Mouse (Mus musculus): ENCODE measurements around the gene Olfr1022. TPM values are rescaled to one million over a fixed set of nuclear protein-coding genes. Genes with fewer than 3 reads are reported as not detected.

Gene Olfr1022
- polyA plus RNA-seq (2014; fragmentation: Nextera tagmentation; extraction: Ambion mirVana) = not detected in 2 replicates

GRCm38 (mm10) chr2:85868294-85868693, at the start of gene Olfr1022:
TSS of gene Olfr1022 (plus strand) at chr2:85868594.
- no peak for ATAC-seq (ENCODE audit: low FRiP score, low TSS enrichment)
- H3K9me3 ChIP-seq (ENCODE audit: control insufficient read depth, low read length) = no peaks in the 10 kb centered on the region
- no peaks in the 10 kb centered on the region for H3K27me3 ChIP-seq (ENCODE audit: control insufficient read depth, insufficient read depth, low read length)
- no peak within 1 kb of the TSS for H3K4me2 ChIP-seq (replicated peaks; ENCODE audit: low read depth, low read length)
- no peak within 1 kb of the TSS for H3K9ac ChIP-seq (ENCODE audit: low read depth, low read length)
- no peak within 1 kb of the TSS for H3K4me3 ChIP-seq (ENCODE audit: low read length)
- no peaks in the 10 kb centered on the region for H3K4me1 ChIP-seq (ENCODE audit: control insufficient read depth, insufficient read depth, low read length)
- no peak within 1 kb of the TSS for H3K27ac ChIP-seq (ENCODE audit: low read depth, low read length)
- no peaks in the 10 kb centered on the region for H3K36me3 ChIP-seq (ENCODE audit: control insufficient read depth, insufficient read depth, low read length)
- WGBS = 56% methylated on average over 2 of the region's 2 CpGs

DNA sequence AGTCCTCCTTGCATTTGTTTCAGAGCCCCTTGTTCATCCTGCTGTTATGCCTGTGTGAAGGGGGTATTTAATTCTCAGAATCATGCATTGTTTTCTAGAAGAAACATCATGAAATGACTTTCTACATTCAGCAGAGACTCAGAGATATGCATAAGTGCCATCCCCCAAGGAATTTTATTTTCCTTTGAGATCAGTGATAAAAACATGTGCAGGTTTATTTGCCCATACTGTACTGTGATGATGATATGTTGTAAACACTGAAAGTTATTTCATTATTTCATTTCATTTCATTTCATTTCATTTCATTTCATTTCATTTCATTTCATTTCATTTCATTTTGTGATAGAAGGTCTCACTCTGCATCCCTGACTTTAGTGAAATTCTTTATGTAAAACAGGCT, 23.0 kb upstream of the Olfr1022 start, which contains the start of gene Olfr1019:
Gene Olfr1019, minus strand, starts transcription at position 101 of the 400 bp plus-strand sequence.
- Histone ChIP-seq H3K27me3 (ENCODE audit: control insufficient read depth, insufficient read depth, low read length) (no peaks in the 10 kb centered on the region), H3K27ac (ENCODE audit: low read depth, low read length) (no peak within 1 kb of the TSS), H3K9ac (ENCODE audit: low read depth, low read length) (no peak within 1 kb of the TSS), H3K4me3 (ENCODE audit: low read length) (no peak within 1 kb of the TSS), H3K4me1 (ENCODE audit: control insufficient read depth, insufficient read depth, low read length) (no peaks in the 10 kb centered on the region), H3K36me3 (ENCODE audit: control insufficient read depth, insufficient read depth, low read length) (no peaks in the 10 kb centered on the region), H3K9me3 (ENCODE audit: control insufficient read depth, low read length) (no peaks in the 10 kb centered on the region), H3K4me2 (replicated peaks; ENCODE audit: low read depth, low read length) (no peak within 1 kb of the TSS)
- no peak for ATAC-seq (ENCODE audit: low FRiP score, low TSS enrichment)

DNA sequence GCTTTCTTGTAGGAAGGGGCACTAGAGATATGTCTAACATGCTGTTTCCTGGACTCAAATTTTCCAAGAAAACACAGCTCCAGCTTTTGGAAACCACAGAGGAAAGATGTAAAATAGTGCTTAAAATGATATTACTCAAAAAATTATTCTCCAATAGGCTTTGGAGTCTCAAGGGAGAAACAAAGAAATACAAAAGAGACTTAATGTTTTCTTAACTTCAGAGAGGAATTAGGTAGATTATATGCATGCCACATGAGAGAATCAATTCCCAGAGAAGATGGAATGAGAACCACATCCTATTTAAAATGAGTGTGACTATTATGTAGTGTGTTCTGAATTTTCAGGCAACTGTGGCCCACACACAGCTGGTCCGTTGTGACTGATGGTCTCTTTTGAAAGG, 21.7 kb upstream of the Olfr1022 start, which contains the start of gene Olfr1020:
Gene Olfr1020, plus strand, starts transcription at position 301 of the 400 bp plus-strand sequence.
- H3K9me3 ChIP-seq (ENCODE audit: control insufficient read depth, low read length) = no peaks in the 10 kb centered on the region
- no peak for ATAC-seq (ENCODE audit: low FRiP score, low TSS enrichment)
- H3K27ac ChIP-seq (ENCODE audit: low read depth, low read length) = no peak within 1 kb of the TSS
- H3K36me3 ChIP-seq (ENCODE audit: control insufficient read depth, insufficient read depth, low read length) = no peaks in the 10 kb centered on the region
- H3K9ac ChIP-seq (ENCODE audit: low read depth, low read length) = no peak within 1 kb of the TSS
- 84% methylated on average over 1 of the region's 1 CpGs for whole genome bisulfite sequencing
- no peak within 1 kb of the TSS for H3K4me3 ChIP-seq (ENCODE audit: low read length)
- H3K4me2 ChIP-seq (replicated peaks; ENCODE audit: low read depth, low read length) = no peak within 1 kb of the TSS
- H3K4me1 ChIP-seq (ENCODE audit: control insufficient read depth, insufficient read depth, low read length) = no peaks in the 10 kb centered on the region
- no peaks in the 10 kb centered on the region for H3K27me3 ChIP-seq (ENCODE audit: control insufficient read depth, insufficient read depth, low read length)

DNA sequence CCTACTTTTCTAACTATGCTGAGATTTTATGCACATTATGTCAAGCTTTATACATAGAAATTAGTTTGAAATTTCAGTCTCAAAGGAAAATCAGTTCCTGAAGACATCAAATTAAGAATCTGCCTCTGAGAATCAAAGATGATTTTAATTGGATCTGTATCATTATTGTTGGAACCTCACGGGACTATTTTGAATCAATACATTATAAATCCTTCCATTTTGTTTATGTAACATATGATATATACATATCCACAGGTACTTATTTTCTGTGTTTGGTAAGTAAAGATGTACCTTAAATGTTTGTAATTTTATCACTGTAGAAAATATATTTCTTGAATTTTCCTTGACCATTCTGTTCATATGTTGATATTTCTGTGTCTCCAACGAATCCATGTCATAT, 16.9 kb downstream of the Olfr1022 start, which contains the start of gene Olfr1023:
Gene Olfr1023, plus strand, starts transcription at position 301 of the 400 bp plus-strand sequence.
- no peaks in the 10 kb centered on the region for H3K9me3 ChIP-seq (ENCODE audit: control insufficient read depth, low read length)
- no peak within 1 kb of the TSS for H3K27ac ChIP-seq (ENCODE audit: low read depth, low read length)
- WGBS = 77% methylated on average over 2 of the region's 2 CpGs
- H3K9ac ChIP-seq (ENCODE audit: low read depth, low read length) = no peak within 1 kb of the TSS
- H3K4me2 ChIP-seq (replicated peaks; ENCODE audit: low read depth, low read length) = no peak within 1 kb of the TSS
- no peak for ATAC-seq (ENCODE audit: low FRiP score, low TSS enrichment)
- H3K36me3 ChIP-seq (ENCODE audit: control insufficient read depth, insufficient read depth, low read length) = no peaks in the 10 kb centered on the region
- H3K27me3 ChIP-seq (ENCODE audit: control insufficient read depth, insufficient read depth, low read length) = no peaks in the 10 kb centered on the region
- no peak within 1 kb of the TSS for H3K4me3 ChIP-seq (ENCODE audit: low read length)
- no peaks in the 10 kb centered on the region for H3K4me1 ChIP-seq (ENCODE audit: control insufficient read depth, insufficient read depth, low read length)

DNA sequence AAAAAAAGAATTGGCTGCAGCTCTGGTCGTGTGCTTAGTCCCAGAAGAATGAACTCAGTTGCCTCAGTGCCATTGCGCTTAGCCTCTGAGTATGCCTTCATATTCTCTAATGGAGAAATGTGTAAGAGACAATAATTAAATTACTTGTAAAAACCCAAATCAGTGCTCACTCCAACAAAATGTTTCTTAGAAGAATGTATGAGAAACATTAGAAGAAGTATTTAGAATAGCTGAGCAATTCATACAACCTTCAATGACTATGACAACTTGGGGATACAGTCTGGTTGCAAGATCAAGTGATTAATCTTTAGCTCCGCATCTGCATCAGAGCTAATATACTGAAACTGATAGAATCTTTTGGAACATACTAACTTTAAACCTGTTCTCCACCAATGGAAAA, 36.6 kb downstream of the Olfr1022 start, which contains the start of gene Olfr1024:
Gene Olfr1024, minus strand, starts transcription at position 101 of the 400 bp plus-strand sequence.
- ATAC-seq (ENCODE audit: low FRiP score, low TSS enrichment) = no peak
- 85% methylated on average over 3 of the region's 3 CpGs for WGBS
- H3K36me3 ChIP-seq (ENCODE audit: control insufficient read depth, insufficient read depth, low read length) = no peaks in the 10 kb centered on the region

GRCm38 (mm10) chr2:85913197-85913596, 44.8 kb downstream of the Olfr1022 start:
- no peak for ATAC-seq (ENCODE audit: low FRiP score, low TSS enrichment)
- H3K9me3 ChIP-seq (ENCODE audit: control insufficient read depth, low read length) = no peaks in the 10 kb centered on the region
- H3K27me3 ChIP-seq (ENCODE audit: control insufficient read depth, insufficient read depth, low read length) = no peaks in the 10 kb centered on the region
- H3K9ac ChIP-seq (ENCODE audit: low read depth, low read length) = no peak overlapping the region
- H3K4me2 ChIP-seq (replicated peaks; ENCODE audit: low read depth, low read length) = no peak overlapping the region
- no peak overlapping the region for H3K4me3 ChIP-seq (ENCODE audit: low read length)
- H3K36me3 ChIP-seq (ENCODE audit: control insufficient read depth, insufficient read depth, low read length) = no peaks in the 10 kb centered on the region
- H3K27ac ChIP-seq (ENCODE audit: low read depth, low read length) = no peak overlapping the region
- H3K4me1 ChIP-seq (ENCODE audit: control insufficient read depth, insufficient read depth, low read length) = no peaks in the 10 kb centered on the region

More for the DNA sequence above, 36.6 kb downstream of the Olfr1022 start, which contains the start of gene Olfr1024:
- Histone ChIP-seq H3K9ac (ENCODE audit: low read depth, low read length) (no peak within 1 kb of the TSS), H3K4me2 (replicated peaks; ENCODE audit: low read depth, low read length) (no peak within 1 kb of the TSS), H3K9me3 (ENCODE audit: control insufficient read depth, low read length) (0 out of 2 replicates have a peak, but pooled peaks cover 1% of the 10 kb centered on the region), H3K27me3 (ENCODE audit: control insufficient read depth, insufficient read depth, low read length) (no peaks in the 10 kb centered on the region), H3K4me1 (ENCODE audit: control insufficient read depth, insufficient read depth, low read length) (no peaks in the 10 kb centered on the region), H3K27ac (ENCODE audit: low read depth, low read length) (no peak within 1 kb of the TSS), H3K4me3 (ENCODE audit: low read length) (no peak within 1 kb of the TSS)

- no peak within 1 kb of the TSS for H3K27ac ChIP-seq (ENCODE audit: low read depth, low read length)
- no peak within 1 kb of the TSS for H3K9ac ChIP-seq (ENCODE audit: low read depth, low read length)
- no peaks in the 10 kb centered on the region for H3K36me3 ChIP-seq (ENCODE audit: control insufficient read depth, insufficient read depth, low read length)
- H3K4me3 ChIP-seq (ENCODE audit: low read length) = no peak within 1 kb of the TSS
- no peak within 1 kb of the TSS for H3K4me2 ChIP-seq (replicated peaks; ENCODE audit: low read depth, low read length)
- H3K9me3 ChIP-seq (ENCODE audit: control insufficient read depth, low read length) = no peaks in the 10 kb centered on the region
- H3K4me1 ChIP-seq (ENCODE audit: control insufficient read depth, insufficient read depth, low read length) = no peaks in the 10 kb centered on the region
- H3K27me3 ChIP-seq (ENCODE audit: control insufficient read depth, insufficient read depth, low read length) = no peaks in the 10 kb centered on the region
- no peak for ATAC-seq (ENCODE audit: low FRiP score, low TSS enrichment)
- WGBS = 64% methylated on average over 1 of the region's 1 CpGs
Observed at GRCm38 (mm10) chr2:85914893-85915292, 46.5 kb downstream of the Olfr1022 start, which contains the start of gene Olfr1025-ps1. TSS of gene Olfr1025-ps1 (plus strand) at chr2:85915193.

Other genes with a start within 250 kb of the Olfr1022 start
- not detected in 2 replicates for gene Olfr1002, start 217.9 kb upstream of the Olfr1022 start, polyA plus RNA-seq (2014; fragmentation: Nextera tagmentation; extraction: Ambion mirVana)
- gene Olfr154, start 204.1 kb upstream of the Olfr1022 start, polyA plus RNA-seq (2014; fragmentation: Nextera tagmentation; extraction: Ambion mirVana) = not detected in 2 replicates
- not detected in 2 replicates for gene Olfr1006, start 189.8 kb upstream of the Olfr1022 start, polyA plus RNA-seq (2014; fragmentation: Nextera tagmentation; extraction: Ambion mirVana)
- not detected in 2 replicates for gene Olfr1008, start 179.2 kb upstream of the Olfr1022 start, polyA plus RNA-seq (2014; fragmentation: Nextera tagmentation; extraction: Ambion mirVana)
- gene Olfr1009, start 153.2 kb upstream of the Olfr1022 start, polyA plus RNA-seq (2014; fragmentation: Nextera tagmentation; extraction: Ambion mirVana) = not detected in 2 replicates
- gene Olfr1012, start 105.8 kb upstream of the Olfr1022 start, polyA plus RNA-seq (2014; fragmentation: Nextera tagmentation; extraction: Ambion mirVana) = not detected in 2 replicates
- not detected in 2 replicates for gene Olfr1013, start 101.5 kb upstream of the Olfr1022 start, polyA plus RNA-seq (2014; fragmentation: Nextera tagmentation; extraction: Ambion mirVana)
- gene Olfr1014, start 95.9 kb upstream of the Olfr1022 start, polyA plus RNA-seq (2014; fragmentation: Nextera tagmentation; extraction: Ambion mirVana) = not detected in 2 replicates
- not detected in 2 replicates for gene Olfr1015, start 86.6 kb upstream of the Olfr1022 start, polyA plus RNA-seq (2014; fragmentation: Nextera tagmentation; extraction: Ambion mirVana)
- gene Olfr1016, start 66.0 kb upstream of the Olfr1022 start, polyA plus RNA-seq (2014; fragmentation: Nextera tagmentation; extraction: Ambion mirVana) = not detected in 2 replicates
- not detected in 2 replicates for gene Olfr1018, start 50.1 kb upstream of the Olfr1022 start, polyA plus RNA-seq (2014; fragmentation: Nextera tagmentation; extraction: Ambion mirVana)
- gene Olfr1019, start 23.1 kb upstream of the Olfr1022 start, polyA plus RNA-seq (2014; fragmentation: Nextera tagmentation; extraction: Ambion mirVana) = not detected in 2 replicates
- not detected in 2 replicates for gene Olfr1020, start 21.6 kb upstream of the Olfr1022 start, polyA plus RNA-seq (2014; fragmentation: Nextera tagmentation; extraction: Ambion mirVana)
- gene Olfr1023, start 17.0 kb downstream of the Olfr1022 start, polyA plus RNA-seq (2014; fragmentation: Nextera tagmentation; extraction: Ambion mirVana) = not detected in 2 replicates
- gene Olfr1024, start 36.5 kb downstream of the Olfr1022 start, polyA plus RNA-seq (2014; fragmentation: Nextera tagmentation; extraction: Ambion mirVana) = not detected in 2 replicates
- not detected in 2 replicates for gene Olfr1025-ps1, start 46.6 kb downstream of the Olfr1022 start, polyA plus RNA-seq (2014; fragmentation: Nextera tagmentation; extraction: Ambion mirVana)
- not detected in 2 replicates for gene Olfr1026, start 53.0 kb downstream of the Olfr1022 start, polyA plus RNA-seq (2014; fragmentation: Nextera tagmentation; extraction: Ambion mirVana)
- gene Olfr1028, start 81.8 kb downstream of the Olfr1022 start, polyA plus RNA-seq (2014; fragmentation: Nextera tagmentation; extraction: Ambion mirVana) = not detected in 2 replicates
- not detected in 2 replicates for gene Olfr1029, start 105.3 kb downstream of the Olfr1022 start, polyA plus RNA-seq (2014; fragmentation: Nextera tagmentation; extraction: Ambion mirVana)
- gene Olfr1030, start 110.7 kb downstream of the Olfr1022 start, polyA plus RNA-seq (2014; fragmentation: Nextera tagmentation; extraction: Ambion mirVana) = not detected in 2 replicates
- not detected in 2 replicates for gene Olfr1031, start 121.7 kb downstream of the Olfr1022 start, polyA plus RNA-seq (2014; fragmentation: Nextera tagmentation; extraction: Ambion mirVana)
- not detected in 2 replicates for gene Olfr1032, start 136.9 kb downstream of the Olfr1022 start, polyA plus RNA-seq (2014; fragmentation: Nextera tagmentation; extraction: Ambion mirVana)
- gene Olfr1033, start 152.0 kb downstream of the Olfr1022 start, polyA plus RNA-seq (2014; fragmentation: Nextera tagmentation; extraction: Ambion mirVana) = 1.3 and 3.2 TPM in 2 replicates
- gene Olfr1034, start 177.3 kb downstream of the Olfr1022 start, polyA plus RNA-seq (2014; fragmentation: Nextera tagmentation; extraction: Ambion mirVana) = 0.17 TPM in 1 of 2 replicates, not detected in the other
- not detected in 2 replicates for gene Olfr1036, start 205.4 kb downstream of the Olfr1022 start, polyA plus RNA-seq (2014; fragmentation: Nextera tagmentation; extraction: Ambion mirVana)
- not detected in 2 replicates for gene Olfr1037, start 218.8 kb downstream of the Olfr1022 start, polyA plus RNA-seq (2014; fragmentation: Nextera tagmentation; extraction: Ambion mirVana)